Mouse (Mus musculus): Measurements from ENCODE around the gene Nkd1. TPM values are rescaled to one million over a fixed set of nuclear protein-coding genes. Genes with fewer than 3 reads are reported as not detected.
A peak's percentile ranks its signal among the peaks of the same experiment; 100 is the strongest.

Gene Nkd1
- polyA plus RNA-seq, 1 experiment from 2014 or later, result 48.9 TPM

- Histone ChIP-seq H3K9me3 (no peaks in the 10 kb centered on the region), H3K4me3 (peak overlapping the region; percentile 81), H3K4me1 (replicated peaks) (peaks cover 60% of the 10 kb centered on the region), H3K4me2 (peak overlapping the region; percentile 98), H3K9ac (peak overlapping the region; percentile 89), H3K27ac (replicated peaks) (peak overlapping the region; percentile 65), H3K27me3 (peaks cover 18% of the 10 kb centered on the region; the same call in 1 of the 2 replicates), H3K36me3 (no peaks in the 10 kb centered on the region)
- peak; percentile 49 for ATAC-seq (ENCODE audit: low read depth)
- 0% methylated on average over 49 of the region's 65 CpGs for WGBS
Observed at GRCm38 (mm10) chr8:88521541-88522414, 624 bp downstream of the Nkd1 start.

GRCm38 (mm10) chr8:88522433-88523030, 1.4 kb downstream of the Nkd1 start:
- H3K4me1 ChIP-seq (replicated peaks), result peaks cover 67% of the 10 kb centered on the region
- H3K4me3 ChIP-seq, result peak overlapping the region; percentile 81
- peak overlapping the region; percentile 98 for H3K4me2 ChIP-seq
- H3K27me3 ChIP-seq, result peaks cover 18% of the 10 kb centered on the region; the same call in 1 of the 2 replicates
- H3K36me3 ChIP-seq, result no peaks in the 10 kb centered on the region
- H3K9ac ChIP-seq, result peak overlapping the region; percentile 89
- no peak overlapping the region for H3K27ac ChIP-seq (replicated peaks)
- ATAC-seq (ENCODE audit: low read depth), result no peak
- WGBS, result 20% methylated on average over 5 of the region's 5 CpGs
- no peaks in the 10 kb centered on the region for H3K9me3 ChIP-seq

GRCm38 (mm10) chr8:88523621-88524020, 2.5 kb downstream of the Nkd1 start:
- no peaks in the 10 kb centered on the region for H3K9me3 ChIP-seq
- no peak for ATAC-seq (ENCODE audit: low read depth)
- peaks cover 15% of the 10 kb centered on the region; the same call in 1 of the 2 replicates for H3K27me3 ChIP-seq
- peaks cover 68% of the 10 kb centered on the region for H3K4me1 ChIP-seq (replicated peaks)
- H3K4me3 ChIP-seq, result peak overlapping the region; percentile 81
- H3K27ac ChIP-seq (replicated peaks), result no peak overlapping the region
- WGBS, result 23% methylated on average over 4 of the region's 4 CpGs
- no peaks in the 10 kb centered on the region for H3K36me3 ChIP-seq
- peak overlapping the region; percentile 98 for H3K4me2 ChIP-seq
- H3K9ac ChIP-seq, result peak overlapping the region; percentile 41; the same call in 1 of the 2 replicates

DNA sequence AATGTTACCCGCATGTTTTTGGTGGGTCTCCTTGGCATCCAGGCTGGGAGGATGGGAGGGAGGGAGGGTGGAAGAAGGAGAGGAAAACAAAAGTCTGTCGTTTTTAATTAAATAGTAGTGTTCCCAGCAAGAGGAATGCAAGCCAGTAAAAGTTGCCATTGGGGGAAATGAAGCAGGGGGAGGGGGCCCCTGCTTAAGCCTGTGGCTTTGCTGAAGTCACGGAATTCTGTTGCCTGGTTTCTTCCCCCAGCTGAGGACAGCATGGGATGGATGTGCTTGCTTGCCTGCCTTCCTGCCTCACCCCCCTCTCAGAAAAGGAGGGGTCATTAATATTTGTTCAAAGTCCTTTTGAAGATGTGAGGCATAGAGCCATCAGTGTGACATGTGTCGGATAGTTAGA, 3.0 kb downstream of the Nkd1 start:
- 0 out of 2 replicates have a peak overlapping the region, but pooled peaks have one; percentile 41 for H3K9ac ChIP-seq
- 11% methylated on average over 4 of the region's 4 CpGs for WGBS
- peaks cover 12% of the 10 kb centered on the region; the same call in 1 of the 2 replicates for H3K27me3 ChIP-seq
- peaks cover 68% of the 10 kb centered on the region for H3K4me1 ChIP-seq (replicated peaks)
- peak overlapping the region; percentile 81 for H3K4me3 ChIP-seq
- H3K27ac ChIP-seq (replicated peaks), result no peak overlapping the region
- ATAC-seq (ENCODE audit: low read depth), result no peak
- H3K36me3 ChIP-seq, result no peaks in the 10 kb centered on the region
- no peaks in the 10 kb centered on the region for H3K9me3 ChIP-seq
- H3K4me2 ChIP-seq, result peak overlapping the region; percentile 98

DNA sequence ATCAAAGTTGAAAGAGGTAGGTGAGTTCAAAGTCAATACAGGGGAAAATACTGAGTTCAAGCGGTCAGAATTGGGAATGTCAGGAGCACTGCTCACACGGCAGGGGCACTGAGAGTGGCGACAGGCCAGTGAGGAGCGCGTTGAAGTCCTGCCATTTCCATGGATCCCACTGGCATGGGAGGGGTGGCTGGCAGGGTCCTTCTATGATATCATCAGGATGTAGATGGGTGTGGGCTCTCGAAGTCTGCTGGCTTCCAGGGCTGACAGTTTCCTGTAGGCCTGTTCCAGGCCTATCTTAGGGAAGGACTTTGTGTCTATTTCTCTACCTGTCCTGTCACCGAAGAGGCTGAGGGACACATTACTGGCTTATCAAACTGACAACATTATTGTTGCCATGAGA, 3.7 kb downstream of the Nkd1 start:
- Histone ChIP-seq H3K36me3 (no peaks in the 10 kb centered on the region), H3K4me1 (replicated peaks) (peaks cover 68% of the 10 kb centered on the region), H3K27me3 (peaks cover 5% of the 10 kb centered on the region; the same call in 1 of the 2 replicates), H3K9me3 (no peaks in the 10 kb centered on the region), H3K4me2 (peak overlapping the region; percentile 98), H3K9ac (no peak overlapping the region), H3K4me3 (no peak overlapping the region), H3K27ac (replicated peaks) (no peak overlapping the region)
- ATAC-seq (ENCODE audit: low read depth), result no peak
- 67% methylated on average over 7 of the region's 7 CpGs for WGBS

- peaks cover 58% of the 10 kb centered on the region for H3K4me1 ChIP-seq (replicated peaks)
- H3K4me2 ChIP-seq, result no peak overlapping the region
- no peak overlapping the region for H3K4me3 ChIP-seq
- H3K9ac ChIP-seq, result no peak overlapping the region
- 67% methylated on average over 5 of the region's 5 CpGs for WGBS
- ATAC-seq (ENCODE audit: low read depth), result no peak
- no peaks in the 10 kb centered on the region for H3K27me3 ChIP-seq
- H3K9me3 ChIP-seq, result no peaks in the 10 kb centered on the region
- H3K27ac ChIP-seq (replicated peaks), result no peak overlapping the region
- no peaks in the 10 kb centered on the region for H3K36me3 ChIP-seq
Observed at GRCm38 (mm10) chr8:88526296-88526695, 5.1 kb downstream of the Nkd1 start.

GRCm38 (mm10) chr8:88528186-88528585, 7.0 kb downstream of the Nkd1 start:
- no peaks in the 10 kb centered on the region for H3K27me3 ChIP-seq
- H3K9ac ChIP-seq, result no peak overlapping the region
- no peaks in the 10 kb centered on the region for H3K9me3 ChIP-seq
- ATAC-seq (ENCODE audit: low read depth), result no peak
- no peaks in the 10 kb centered on the region for H3K36me3 ChIP-seq
- no peak overlapping the region for H3K4me3 ChIP-seq
- WGBS, result 87% methylated on average over 9 of the region's 9 CpGs
- H3K4me1 ChIP-seq (replicated peaks), result peaks cover 42% of the 10 kb centered on the region
- no peak overlapping the region for H3K27ac ChIP-seq (replicated peaks)
- H3K4me2 ChIP-seq, result no peak overlapping the region

GRCm38 (mm10) chr8:88529798-88530197, 8.6 kb downstream of the Nkd1 start:
- H3K27me3 ChIP-seq, result no peaks in the 10 kb centered on the region
- H3K4me1 ChIP-seq (replicated peaks), result peaks cover 26% of the 10 kb centered on the region
- 89% methylated on average over 4 of the region's 4 CpGs for WGBS
- H3K9ac ChIP-seq, result no peak overlapping the region
- no peak overlapping the region for H3K27ac ChIP-seq (replicated peaks)
- H3K9me3 ChIP-seq, result no peaks in the 10 kb centered on the region
- H3K36me3 ChIP-seq, result no peaks in the 10 kb centered on the region
- no peak overlapping the region for H3K4me2 ChIP-seq
- H3K4me3 ChIP-seq, result no peak overlapping the region
- no peak for ATAC-seq (ENCODE audit: low read depth)

DNA sequence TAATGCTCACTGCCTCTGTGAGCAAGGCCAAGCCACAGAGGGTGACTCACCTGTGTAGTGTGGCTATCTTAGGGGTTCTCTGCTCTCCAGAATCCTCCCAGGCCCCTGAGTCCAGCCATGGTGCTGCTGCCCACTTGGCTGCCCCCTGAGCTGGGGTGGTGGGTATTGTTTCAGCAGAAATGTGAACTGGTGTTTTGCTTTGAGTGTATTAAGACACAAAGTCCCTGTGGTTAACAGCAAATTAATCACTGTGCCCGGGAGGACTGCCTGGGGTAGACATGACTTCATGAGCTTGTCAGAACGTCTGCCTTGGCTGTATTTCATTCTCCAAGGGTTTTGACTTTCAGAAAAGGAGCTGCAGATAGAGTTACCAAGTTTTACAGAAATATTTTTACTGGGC, 15.9 kb downstream of the Nkd1 start:
- no peak for ATAC-seq (ENCODE audit: low read depth)
- Histone ChIP-seq H3K36me3 (no peaks in the 10 kb centered on the region), H3K4me3 (no peak overlapping the region), H3K9me3 (no peaks in the 10 kb centered on the region), H3K4me1 (replicated peaks) (peaks cover 23% of the 10 kb centered on the region), H3K27ac (replicated peaks) (no peak overlapping the region), H3K4me2 (no peak overlapping the region), H3K9ac (no peak overlapping the region), H3K27me3 (no peaks in the 10 kb centered on the region)
- WGBS, result 35% methylated on average over 2 of the region's 2 CpGs

- Histone ChIP-seq H3K4me1 (replicated peaks) (peaks cover 23% of the 10 kb centered on the region), H3K27ac (replicated peaks) (peak overlapping the region; percentile 38), H3K36me3 (no peaks in the 10 kb centered on the region), H3K9me3 (no peaks in the 10 kb centered on the region), H3K27me3 (no peaks in the 10 kb centered on the region), H3K9ac (0 out of 2 replicates have a peak overlapping the region, but pooled peaks have one; percentile 5), H3K4me3 (no peak overlapping the region), H3K4me2 (no peak overlapping the region)
- ATAC-seq (ENCODE audit: low read depth), result no peak
- 54% methylated on average over 19 of the region's 19 CpGs for WGBS
Observed at GRCm38 (mm10) chr8:88537998-88538975, 17.1 kb downstream of the Nkd1 start.

DNA sequence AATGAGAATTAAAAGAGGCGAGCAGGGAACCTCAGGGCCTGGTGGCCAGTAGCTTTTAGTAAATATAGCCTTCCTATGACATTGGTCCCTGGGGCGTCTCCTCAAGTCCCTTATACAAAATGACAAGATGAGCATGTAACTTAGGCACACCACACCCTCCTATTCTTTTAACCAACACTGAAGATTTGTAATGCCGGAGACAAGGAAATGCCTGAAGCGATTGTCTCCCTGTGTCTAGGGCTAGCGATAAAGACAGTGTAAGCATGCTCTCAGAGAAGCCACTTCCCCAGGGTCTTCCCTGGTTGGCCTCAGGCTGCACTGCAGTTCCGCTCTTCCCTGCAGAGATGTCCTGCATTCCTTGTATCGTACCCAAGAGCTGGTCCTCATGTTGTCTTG, 17.8 kb downstream of the Nkd1 start:
- 0 out of 2 replicates have a peak, but pooled peaks cover 3% of the 10 kb centered on the region for H3K36me3 ChIP-seq
- H3K9ac ChIP-seq, result no peak overlapping the region
- peaks cover 23% of the 10 kb centered on the region for H3K4me1 ChIP-seq (replicated peaks)
- H3K9me3 ChIP-seq, result no peaks in the 10 kb centered on the region
- H3K27me3 ChIP-seq, result no peaks in the 10 kb centered on the region
- ATAC-seq (ENCODE audit: low read depth), result no peak
- 80% methylated on average over 7 of the region's 7 CpGs for WGBS
- H3K4me2 ChIP-seq, result no peak overlapping the region
- H3K27ac ChIP-seq (replicated peaks), result no peak overlapping the region
- H3K4me3 ChIP-seq, result no peak overlapping the region
